Mouse (Mus musculus): ENCODE results near the gene Drap1. TPM values are rescaled to one million over a fixed set of nuclear protein-coding genes. Genes with fewer than 3 reads are reported as not detected.

Gene Drap1
- polyA plus RNA-seq, 1 experiment from 2014 or later: 329 TPM

DNA sequence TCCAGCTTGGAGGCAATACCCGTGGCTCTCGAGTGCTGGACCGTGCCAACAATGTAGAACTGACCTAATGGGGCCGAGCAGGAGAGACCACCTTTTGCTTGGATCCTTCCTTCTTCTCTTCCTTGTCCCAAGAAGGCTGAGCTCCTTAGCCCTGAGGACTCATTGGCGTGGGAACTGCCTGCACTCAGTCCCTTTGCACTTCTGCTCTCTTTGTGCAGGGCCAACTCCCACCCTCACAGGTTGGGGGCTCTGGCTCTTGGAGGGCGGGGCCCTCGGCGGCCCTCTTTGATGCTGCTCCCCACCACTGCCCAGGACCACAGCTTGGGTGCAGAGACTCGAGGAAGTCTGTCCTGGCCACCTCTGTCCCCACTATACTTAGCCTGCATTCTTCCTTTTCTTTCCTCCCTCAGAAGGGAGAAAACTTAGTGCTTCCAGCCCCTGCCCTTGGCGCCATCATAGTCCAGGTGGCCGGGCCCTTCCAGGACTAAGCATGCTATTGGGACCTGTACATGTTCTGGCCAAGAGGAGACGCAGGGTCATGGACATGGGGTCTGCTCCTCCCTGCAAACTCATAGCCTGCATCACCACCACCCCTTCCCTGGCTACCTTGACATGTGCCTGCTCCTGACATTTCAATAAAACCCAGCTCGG is 2.0 kb upstream of the Drap1 start:
- H3K4me2 ChIP-seq: peak overlapping the region; percentile 90

DNA sequence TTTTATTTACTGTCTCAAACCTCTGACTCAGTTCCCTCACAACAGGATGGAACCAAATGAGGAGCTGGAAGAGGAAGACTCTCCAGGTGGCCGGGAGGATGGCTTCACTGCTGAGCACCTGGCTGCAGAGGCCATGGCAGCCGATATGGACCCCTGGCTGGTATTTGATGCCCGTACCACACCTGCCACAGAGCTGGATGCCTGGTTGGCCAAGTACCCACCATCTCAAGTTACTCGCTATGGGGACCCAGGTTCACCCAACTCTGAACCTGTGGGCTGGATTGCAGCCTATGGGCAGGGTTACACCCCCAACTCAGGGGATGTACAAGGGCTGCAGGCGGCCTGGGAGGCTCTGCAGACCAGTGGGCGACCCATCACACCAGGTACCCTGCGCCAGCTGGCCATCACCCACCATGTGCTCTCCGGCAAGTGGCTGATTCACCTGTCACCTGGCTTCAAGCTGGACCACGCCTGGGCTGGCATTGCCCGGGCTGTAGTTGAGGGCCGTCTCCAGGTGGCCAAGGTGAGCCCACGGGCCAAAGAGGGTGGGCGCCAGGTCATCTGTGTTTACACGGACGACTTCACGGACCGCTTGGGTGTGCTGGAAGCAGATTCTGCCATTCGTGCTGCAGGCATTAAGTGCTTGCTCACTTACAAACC is 1.3 kb upstream of the Drap1 start:
- Histone ChIP-seq H3K4me1 (peaks cover 53% of the 10 kb centered on the region), H3K27ac (replicated peaks) (peak overlapping the region; percentile 95), H3K9me3 (replicated peaks) (no peaks in the 10 kb centered on the region), H3K4me3 (replicated peaks) (peak overlapping the region; percentile 88), H3K9ac (replicated peaks) (peak overlapping the region; percentile 93), H3K36me3 (peaks cover 32% of the 10 kb centered on the region), H3K27me3 (replicated peaks) (no peaks in the 10 kb centered on the region), H3K4me2 (peak overlapping the region; percentile 90)
- WGBS: 90% methylated on average over 18 of the region's 18 CpGs
- no peak for ATAC-seq (ENCODE audit: low FRiP score)

More for the DNA sequence above, 2.0 kb upstream of the Drap1 start:
- Histone ChIP-seq H3K36me3 (peaks cover 25% of the 10 kb centered on the region), H3K4me1 (peaks cover 49% of the 10 kb centered on the region), H3K27ac (replicated peaks) (no peak overlapping the region), H3K4me3 (replicated peaks) (peak overlapping the region; percentile 88), H3K9me3 (replicated peaks) (no peaks in the 10 kb centered on the region), H3K9ac (replicated peaks) (no peak overlapping the region), H3K27me3 (replicated peaks) (no peaks in the 10 kb centered on the region)
- WGBS: 93% methylated on average over 13 of the region's 13 CpGs
- ATAC-seq (ENCODE audit: low FRiP score): no peak

DNA sequence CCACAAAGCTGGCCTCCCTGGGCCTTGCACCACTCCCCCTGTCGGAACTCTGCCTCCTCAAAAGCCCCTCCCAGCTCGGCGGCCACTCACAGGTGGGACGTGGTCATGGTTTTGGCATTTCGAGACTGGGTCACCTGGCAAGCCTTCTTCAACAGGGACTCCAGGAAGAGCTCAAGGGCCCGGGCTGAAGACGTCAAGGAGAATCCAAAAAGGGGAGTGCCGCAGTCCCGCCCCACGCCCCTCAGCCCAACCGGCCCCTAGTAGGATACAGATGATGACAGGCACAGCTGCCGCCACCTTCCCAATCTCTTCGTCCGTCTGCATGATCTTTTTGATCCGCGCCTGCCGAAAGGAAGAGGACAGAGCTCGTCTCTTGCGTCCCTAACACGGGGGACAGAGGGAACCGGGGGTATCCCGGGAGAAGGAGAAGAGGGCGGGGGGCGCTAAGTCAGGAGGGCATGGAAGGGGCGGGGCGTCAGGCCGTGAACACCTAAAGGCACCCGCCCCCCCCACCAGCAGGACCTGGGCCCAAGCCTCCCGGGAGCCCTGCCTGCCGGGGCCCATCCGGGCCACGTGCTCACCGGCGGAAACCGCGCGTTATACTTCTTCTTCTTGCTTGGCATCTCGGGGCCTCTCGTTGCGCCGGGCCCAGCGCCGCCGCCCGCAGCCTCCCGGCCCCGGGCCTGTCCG is 542 bp downstream of the Drap1 start:
- Histone ChIP-seq H3K9me3 (replicated peaks) (no peaks in the 10 kb centered on the region), H3K27ac (replicated peaks) (peak overlapping the region; percentile 95), H3K36me3 (peaks cover 46% of the 10 kb centered on the region), H3K27me3 (replicated peaks) (no peaks in the 10 kb centered on the region), H3K4me3 (replicated peaks) (peak overlapping the region; percentile 88), H3K4me2 (peak overlapping the region; percentile 90), H3K9ac (replicated peaks) (peak overlapping the region; percentile 89), H3K4me1 (peaks cover 53% of the 10 kb centered on the region)
- WGBS: under 1% methylated on average over 39 of the region's 48 CpGs
- ATAC-seq (ENCODE audit: low FRiP score): peak; percentile 66

DNA sequence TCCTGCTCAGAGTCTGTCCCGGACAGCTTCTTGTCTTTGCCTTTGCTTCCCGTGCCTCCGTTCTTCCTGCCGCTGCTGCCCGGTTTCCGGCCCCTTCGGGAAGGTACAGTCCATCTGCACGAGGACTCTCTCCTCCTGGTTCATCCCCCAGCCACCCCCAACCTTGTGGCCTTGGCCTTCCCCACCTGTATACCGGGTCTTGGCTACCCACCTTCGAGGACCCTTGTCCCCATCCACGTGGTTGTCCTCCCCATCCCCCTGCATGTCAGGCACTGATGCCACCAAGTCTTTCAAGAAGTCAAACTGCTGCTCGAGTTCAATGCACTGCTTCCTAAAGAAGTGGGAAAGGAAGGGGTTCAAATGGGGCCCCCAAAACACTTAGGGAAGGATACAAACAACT is 1.2 kb downstream of the Drap1 start:
- no peaks in the 10 kb centered on the region for H3K27me3 ChIP-seq (replicated peaks)

DNA sequence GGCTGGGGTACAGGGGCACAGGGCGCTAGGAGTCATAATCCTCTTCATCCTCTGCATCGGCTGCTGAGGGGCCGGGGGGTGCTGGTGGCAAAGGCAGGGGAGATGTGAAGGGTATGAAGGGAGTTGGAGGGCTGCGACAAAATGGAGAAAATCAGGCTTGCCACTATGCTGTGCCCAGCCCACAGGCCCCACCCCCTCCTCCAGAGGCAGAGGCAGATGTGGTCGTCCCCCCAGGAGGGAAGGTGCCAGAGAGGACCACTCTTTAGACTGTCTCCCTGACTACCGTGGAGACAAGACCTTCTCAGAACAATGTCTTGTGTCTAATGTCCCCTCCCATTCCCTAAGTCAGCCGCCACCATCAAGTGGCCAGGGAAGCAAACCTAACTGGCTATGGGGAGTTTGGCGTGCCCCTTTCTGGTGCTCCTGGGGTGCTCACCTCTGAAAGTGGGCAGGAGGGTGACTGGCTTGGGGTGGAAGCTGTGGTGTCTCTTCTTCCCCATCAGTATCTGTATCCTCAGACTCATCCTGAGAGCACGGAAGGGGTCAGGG is 1.8 kb downstream of the Drap1 start:
- Histone ChIP-seq H3K27ac (replicated peaks) (no peak overlapping the region), H3K4me1 (peaks cover 49% of the 10 kb centered on the region), H3K36me3 (peaks cover 46% of the 10 kb centered on the region), H3K4me2 (peak overlapping the region; percentile 90), H3K9me3 (replicated peaks) (no peaks in the 10 kb centered on the region), H3K4me3 (replicated peaks) (peak overlapping the region; percentile 88), H3K27me3 (replicated peaks) (no peaks in the 10 kb centered on the region), H3K9ac (replicated peaks) (peak overlapping the region; percentile 89)
- 70% methylated on average over 9 of the region's 9 CpGs for WGBS
- ATAC-seq (ENCODE audit: low FRiP score): no peak

More for the DNA sequence above, 1.2 kb downstream of the Drap1 start:
- H3K4me1 ChIP-seq: peaks cover 53% of the 10 kb centered on the region
- no peak for ATAC-seq (ENCODE audit: low FRiP score)
- H3K9ac ChIP-seq (replicated peaks): peak overlapping the region; percentile 89
- 67% methylated on average over 12 of the region's 12 CpGs for WGBS
- H3K9me3 ChIP-seq (replicated peaks): no peaks in the 10 kb centered on the region
- peak overlapping the region; percentile 90 for H3K4me2 ChIP-seq
- H3K36me3 ChIP-seq: peaks cover 46% of the 10 kb centered on the region
- H3K27ac ChIP-seq (replicated peaks): peak overlapping the region; percentile 95
- H3K4me3 ChIP-seq (replicated peaks): peak overlapping the region; percentile 88

DNA sequence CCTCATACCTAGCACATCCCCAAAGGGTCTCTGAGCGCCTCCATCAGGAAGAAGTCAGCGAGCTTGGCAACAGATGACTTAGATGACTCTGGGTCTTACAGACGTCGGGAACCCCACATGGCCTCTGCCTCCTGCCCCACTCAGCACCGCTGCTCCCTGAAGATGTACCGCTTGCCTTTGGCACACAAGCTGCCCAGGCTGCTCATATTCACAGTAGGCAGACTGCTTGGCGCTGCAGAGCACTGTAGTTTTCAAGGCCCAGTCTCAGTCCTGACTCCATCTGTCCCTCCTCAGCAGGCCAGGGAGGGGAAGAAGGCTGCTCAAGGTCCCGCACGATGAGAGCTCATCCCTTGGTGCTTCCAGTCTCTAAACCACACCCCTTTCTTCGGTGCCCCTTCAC is 2.5 kb downstream of the Drap1 start:
- H3K9me3 ChIP-seq (replicated peaks): no peaks in the 10 kb centered on the region
- no peaks in the 10 kb centered on the region for H3K27me3 ChIP-seq (replicated peaks)
- H3K9ac ChIP-seq (replicated peaks): no peak overlapping the region
- peaks cover 48% of the 10 kb centered on the region for H3K36me3 ChIP-seq
- no peak overlapping the region for H3K4me3 ChIP-seq (replicated peaks)
- WGBS: 95% methylated on average over 10 of the region's 10 CpGs
- no peak overlapping the region for H3K27ac ChIP-seq (replicated peaks)
- no peak for ATAC-seq (ENCODE audit: low FRiP score)
- H3K4me2 ChIP-seq: no peak overlapping the region
- H3K4me1 ChIP-seq: peaks cover 44% of the 10 kb centered on the region

DNA sequence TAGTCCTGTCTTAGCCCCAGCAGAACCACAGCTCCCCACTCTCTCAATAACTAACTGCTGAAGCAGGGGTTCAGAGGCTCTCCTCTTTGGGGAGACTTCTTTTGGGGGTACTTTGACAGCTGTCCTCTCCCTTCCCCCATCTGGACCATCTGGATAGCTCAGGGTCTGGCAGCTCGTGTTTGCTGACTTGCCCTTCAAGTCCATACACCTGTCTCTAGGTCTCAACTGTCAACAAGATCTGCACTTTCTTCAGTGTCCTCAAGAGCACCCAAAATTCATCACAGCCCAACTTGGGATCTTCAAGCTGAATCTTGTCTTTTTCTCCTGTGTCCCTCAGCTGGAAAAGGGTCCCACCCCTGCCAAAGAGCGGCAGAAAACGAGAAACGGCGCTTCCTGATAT is 3.0 kb downstream of the Drap1 start:
- Histone ChIP-seq H3K9me3 (replicated peaks) (no peaks in the 10 kb centered on the region), H3K4me3 (replicated peaks) (no peak overlapping the region), H3K4me1 (peaks cover 40% of the 10 kb centered on the region), H3K9ac (replicated peaks) (no peak overlapping the region), H3K27me3 (replicated peaks) (no peaks in the 10 kb centered on the region), H3K27ac (replicated peaks) (no peak overlapping the region), H3K36me3 (peaks cover 43% of the 10 kb centered on the region), H3K4me2 (no peak overlapping the region)
- no peak for ATAC-seq (ENCODE audit: low FRiP score)
- 90% methylated on average over 5 of the region's 5 CpGs for WGBS

DNA sequence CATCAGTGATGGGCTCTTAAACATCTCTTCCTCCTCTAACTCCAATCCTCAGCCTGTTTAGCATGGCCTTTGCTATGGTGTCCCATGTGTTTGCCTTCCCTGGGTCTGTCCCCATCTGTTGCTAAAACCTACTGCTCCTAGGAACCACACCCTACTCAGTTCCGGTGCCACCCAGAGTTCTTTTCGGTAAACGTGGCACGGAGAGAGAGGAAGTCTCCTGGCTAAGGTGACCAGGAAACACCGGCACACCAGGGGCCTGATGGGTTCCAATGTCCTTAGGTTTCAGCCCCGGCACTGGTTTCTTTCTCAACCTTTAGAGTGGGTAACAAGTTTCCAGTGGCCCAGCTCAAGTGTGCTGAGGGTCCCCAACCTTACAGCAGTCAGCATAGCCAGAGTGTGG is 4.2 kb downstream of the Drap1 start:
- Histone ChIP-seq H3K36me3 (peaks cover 37% of the 10 kb centered on the region), H3K4me1 (peaks cover 27% of the 10 kb centered on the region), H3K27me3 (replicated peaks) (no peaks in the 10 kb centered on the region), H3K9me3 (replicated peaks) (no peaks in the 10 kb centered on the region), H3K4me3 (replicated peaks) (no peak overlapping the region), H3K4me2 (no peak overlapping the region), H3K27ac (replicated peaks) (no peak overlapping the region), H3K9ac (replicated peaks) (no peak overlapping the region)
- WGBS: 88% methylated on average over 6 of the region's 6 CpGs
- ATAC-seq (ENCODE audit: low FRiP score): no peak

DNA sequence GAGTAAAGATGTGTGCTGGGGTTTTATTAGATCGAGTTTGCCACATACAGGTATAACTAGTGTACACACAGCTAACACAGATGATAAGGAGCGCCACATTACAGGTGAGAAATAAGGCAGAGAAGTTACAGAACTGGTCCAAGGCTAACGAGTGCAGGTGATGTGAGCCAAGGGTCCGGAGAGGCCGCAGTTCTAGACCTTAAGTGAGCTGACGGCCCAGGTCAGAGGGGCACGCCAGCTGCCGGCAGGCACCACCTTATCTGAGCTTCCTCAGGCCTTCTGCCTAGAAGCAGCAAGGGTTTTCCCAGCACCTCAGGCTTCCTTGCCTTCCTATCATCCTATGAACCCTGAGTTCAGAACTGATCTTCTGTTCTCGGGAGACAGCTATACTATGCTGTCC is 5.1 kb downstream of the Drap1 start:
- Histone ChIP-seq H3K27me3 (replicated peaks) (no peaks in the 10 kb centered on the region), H3K27ac (replicated peaks) (no peak overlapping the region), H3K9ac (replicated peaks) (no peak overlapping the region), H3K36me3 (peaks cover 37% of the 10 kb centered on the region), H3K9me3 (replicated peaks) (no peaks in the 10 kb centered on the region), H3K4me2 (no peak overlapping the region), H3K4me1 (peaks cover 27% of the 10 kb centered on the region), H3K4me3 (replicated peaks) (no peak overlapping the region)
- ATAC-seq (ENCODE audit: low FRiP score): no peak
- 94% methylated on average over 9 of the region's 9 CpGs for WGBS

DNA sequence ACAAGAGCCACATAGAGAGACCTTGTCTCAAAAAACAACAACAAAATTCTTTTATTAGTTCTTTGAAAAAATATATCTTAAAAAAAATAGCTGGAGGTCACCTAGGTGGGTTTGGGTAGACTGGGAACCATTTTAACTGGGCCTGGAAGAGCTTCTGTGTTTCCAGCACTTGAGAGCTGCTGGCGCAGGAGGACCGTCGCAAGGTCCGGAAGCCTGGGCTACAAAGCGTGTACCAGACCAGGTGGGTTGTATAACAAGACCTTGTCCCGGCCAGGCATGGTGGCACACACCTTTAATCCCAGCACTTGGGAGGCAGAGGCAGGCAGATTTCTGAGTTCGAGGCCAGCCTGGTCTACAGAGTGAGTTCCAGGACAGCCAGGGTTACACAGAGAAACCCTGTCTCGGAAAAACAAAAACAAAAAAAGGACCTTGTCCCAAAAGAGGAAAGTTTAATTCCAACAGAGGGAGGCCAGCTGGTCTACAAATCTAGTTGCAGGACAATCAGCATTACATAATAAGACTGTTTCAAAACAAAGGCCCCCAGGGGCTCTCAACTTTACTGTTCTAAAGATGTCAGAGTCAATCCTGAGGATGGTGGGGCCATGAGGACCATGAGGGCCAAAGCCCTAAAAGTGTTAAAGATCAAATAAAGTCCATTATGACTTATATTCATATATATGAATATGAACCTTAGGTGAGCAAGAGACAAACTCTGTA is 5.9 kb downstream of the Drap1 start:
- no peak overlapping the region for H3K4me3 ChIP-seq (replicated peaks)
- H3K27me3 ChIP-seq (replicated peaks): no peaks in the 10 kb centered on the region
- H3K36me3 ChIP-seq: peaks cover 37% of the 10 kb centered on the region
- H3K4me1 ChIP-seq: peaks cover 25% of the 10 kb centered on the region
- H3K4me2 ChIP-seq: no peak overlapping the region
- no peaks in the 10 kb centered on the region for H3K9me3 ChIP-seq (replicated peaks)
- no peak overlapping the region for H3K27ac ChIP-seq (replicated peaks)
- WGBS: 90% methylated on average over 8 of the region's 8 CpGs
- no peak overlapping the region for H3K9ac ChIP-seq (replicated peaks)
- no peak for ATAC-seq (ENCODE audit: low FRiP score)

DNA sequence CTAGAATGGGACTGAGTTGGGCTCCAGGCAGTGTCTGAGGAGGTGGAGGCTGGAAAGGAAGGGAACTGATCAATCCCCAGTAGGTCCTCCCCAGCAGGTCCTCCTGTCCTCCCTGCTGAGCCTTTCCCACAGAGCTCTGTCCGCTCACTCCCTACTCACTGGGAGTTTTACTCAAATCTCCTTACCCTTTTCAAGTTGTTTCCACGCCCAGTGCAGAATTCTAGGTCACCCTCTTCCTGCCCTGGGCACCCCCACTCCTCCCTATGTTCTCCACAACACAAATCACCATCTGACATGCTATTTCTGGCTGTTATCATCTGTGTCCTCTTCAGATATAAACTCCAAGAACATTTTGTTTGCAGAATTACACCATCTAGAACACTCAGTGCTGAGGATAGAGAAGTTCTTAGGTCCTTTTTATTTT is 10.2 kb downstream of the Drap1 start:
- peaks cover 6% of the 10 kb centered on the region; the same call in 1 of the 2 replicates for H3K36me3 ChIP-seq
- H3K4me3 ChIP-seq (replicated peaks): no peak overlapping the region
- no peaks in the 10 kb centered on the region for H3K27me3 ChIP-seq (replicated peaks)
- no peaks in the 10 kb centered on the region for H3K9me3 ChIP-seq (replicated peaks)
- no peak overlapping the region for H3K27ac ChIP-seq (replicated peaks)
- WGBS: 77% methylated on average over 2 of the region's 2 CpGs
- no peak overlapping the region for H3K4me2 ChIP-seq
- no peaks in the 10 kb centered on the region for H3K4me1 ChIP-seq
- no peak for ATAC-seq (ENCODE audit: low FRiP score)
- no peak overlapping the region for H3K9ac ChIP-seq (replicated peaks)

Measured in neural tube, embryonic 15.5 days (tissue).